In genomic region chr13:93012952-93013351, GRCm38 (mm10) we compare ENCODE assay signal across 18 mouse cellular contexts.
A peak's percentile ranks its signal among the peaks of the same experiment; 100 is the strongest.
DNase-seq lines count a peak whose midpoint lies in the region; ATAC-seq and TF ChIP-seq lines count a peak whose summit lies in the region.
"Had no signal": no experiment of that assay in that cellular context is flagged by ENCODE, and none has a peak within 500 bp of the region (broad histone marks: within the 10 kb centered on the region; RNA-seq: fewer than 3 reads in every experiment).

No protein-coding gene starts in this region.

- no peaks in the 10 kb centered on the region for H3K27me3 ChIP-seq in forebrain, postnatal 0 days (ENCODE audit: insufficient read depth, low read length)
- no peaks in the 10 kb centered on the region for H3K27me3 ChIP-seq in forebrain, embryonic 12.5 days
- H3K27me3 ChIP-seq: embryonic facial prominence, embryonic 15.5 days; hindbrain, embryonic 15.5 days; kidney, embryonic 15.5 days; liver, embryonic 13.5 days had no signal

- no peak for TF ChIP-seq CTCF in forebrain, postnatal 0 days (IDR thresholded peaks at IDR 0.05; ENCODE audit: low read depth)

- no peak overlapping the region for H3K9ac ChIP-seq in forebrain, postnatal 0 days
- H3K9ac ChIP-seq in forebrain, embryonic 12.5 days: no peak overlapping the region
- H3K9ac ChIP-seq: embryonic facial prominence, embryonic 15.5 days; hindbrain, embryonic 15.5 days; kidney, embryonic 15.5 days; liver, embryonic 13.5 days had no signal

- H3K4me1 ChIP-seq in forebrain, postnatal 0 days (ENCODE audit: insufficient read depth): 0 out of 2 replicates have a peak, but pooled peaks cover 5% of the 10 kb centered on the region
- no peaks in the 10 kb centered on the region for H3K4me1 ChIP-seq in forebrain, embryonic 12.5 days
- H3K4me1 ChIP-seq: embryonic facial prominence, embryonic 15.5 days; forebrain, embryonic 10.5 days; hindbrain, embryonic 15.5 days; kidney, embryonic 15.5 days; liver, embryonic 13.5 days had no signal

- no peak overlapping the region for H3K4me2 ChIP-seq in forebrain, postnatal 0 days (ENCODE audit: low read depth)
- H3K4me2 ChIP-seq in forebrain, embryonic 12.5 days: no peak overlapping the region
- H3K4me2 ChIP-seq: embryonic facial prominence, embryonic 15.5 days; hindbrain, embryonic 15.5 days; kidney, embryonic 15.5 days; liver, embryonic 13.5 days had no signal

- ATAC-seq in forebrain, postnatal 0 days: no peak
- no peak for ATAC-seq in forebrain, embryonic 12.5 days (ENCODE audit: low FRiP score)
- ATAC-seq: intestine, embryonic 16.5 days; lung, postnatal 0 days had no signal

- WGBS in forebrain, postnatal 0 days: 61% methylated on average over 8 of the region's 8 CpGs
- 81% methylated on average over 8 of the region's 8 CpGs for WGBS in forebrain, embryonic 12.5 days

- 0 out of 2 replicates have a peak overlapping the region, but pooled peaks have one; percentile 35 for H3K27ac ChIP-seq in forebrain, postnatal 0 days (ENCODE audit: low read depth, low read length)
- H3K27ac ChIP-seq in forebrain, embryonic 12.5 days: no peak overlapping the region
- H3K27ac ChIP-seq: embryonic facial prominence, embryonic 15.5 days; forebrain, embryonic 10.5 days; hindbrain, embryonic 15.5 days; kidney, embryonic 15.5 days; liver, embryonic 13.5 days had no signal

- H3K4me3 ChIP-seq in forebrain, postnatal 0 days (ENCODE audit: low read depth, low read length): no peak overlapping the region
- no peak overlapping the region for H3K4me3 ChIP-seq in forebrain, embryonic 12.5 days (replicated peaks)
- H3K4me3 ChIP-seq: embryonic facial prominence, embryonic 15.5 days; forebrain, embryonic 10.5 days; hindbrain, embryonic 15.5 days; kidney, embryonic 15.5 days; liver, embryonic 13.5 days had no signal

- H3K9me3 ChIP-seq in forebrain, postnatal 0 days (ENCODE audit: low read length): no peaks in the 10 kb centered on the region
- no peaks in the 10 kb centered on the region for H3K9me3 ChIP-seq in forebrain, embryonic 12.5 days
- H3K9me3 ChIP-seq: embryonic facial prominence, embryonic 15.5 days; forebrain, embryonic 10.5 days; hindbrain, embryonic 15.5 days; kidney, embryonic 15.5 days; liver, embryonic 13.5 days had no signal

- DNase-seq in forebrain, postnatal 0 days: no peak
- peak; percentile 19 for DNase-seq in layer of hippocampus, adult 9-11 months
- no peak for DNase-seq in layer of hippocampus, adult 9-10 months (ENCODE audit: low spot score)
- peak; percentile 11 to 39 for DNase-seq in adrenal gland, postnatal 36 days
- DNase-seq in gastrocnemius, adult 8-10 months (ENCODE audit: low spot score in 2 of 2): peak; percentile 39 to 64
- no peak for DNase-seq in natural killer cell, adult 2 months (ENCODE audit: low spot score in 2 of 2)
- DNase-seq in urinary bladder, postnatal 14 days (ENCODE audit: low spot score): no peak
- DNase-seq: cerebellum, adult 8-10 months; liver, embryonic 13.5 days; midbrain, embryonic 14.5 days; retina, postnatal 1 day had no signal

- no peaks in the 10 kb centered on the region for H3K36me3 ChIP-seq in forebrain, postnatal 0 days (ENCODE audit: insufficient read depth)
- no peaks in the 10 kb centered on the region for H3K36me3 ChIP-seq in forebrain, embryonic 12.5 days (replicated peaks)
- H3K36me3 ChIP-seq: embryonic facial prominence, embryonic 15.5 days; forebrain, embryonic 10.5 days; hindbrain, embryonic 15.5 days; kidney, embryonic 15.5 days; liver, embryonic 13.5 days had no signal

Comparison
In these comparisons a context has a peak if more than half of its experiments do, and no peak if none do; other contexts are left out.
1. DNase-seq: peak in layer of hippocampus, adult 9-11 months (single experiment), adrenal gland, postnatal 36 days (2 of 2) and gastrocnemius, adult 8-10 months (2 of 2); none in forebrain, postnatal 0 days (single experiment), layer of hippocampus, adult 9-10 months (single experiment), natural killer cell, adult 2 months (0 of 2) and urinary bladder, postnatal 14 days (single experiment).